Mouse (Mus musculus): ENCODE data around the gene Fbxl7. TPM values are rescaled to one million over a fixed set of nuclear protein-coding genes. Genes with fewer than 3 reads are reported as not detected.
"Not testable (repeated sequence)": the region's sequence is repeated elsewhere in the genome, so short reads cannot be mapped to it uniquely, and the experiment has no call there.

The Fbxl7 gene
- polyA plus RNA-seq, 1 experiment from 2014 or later: 7.5 TPM

DNA sequence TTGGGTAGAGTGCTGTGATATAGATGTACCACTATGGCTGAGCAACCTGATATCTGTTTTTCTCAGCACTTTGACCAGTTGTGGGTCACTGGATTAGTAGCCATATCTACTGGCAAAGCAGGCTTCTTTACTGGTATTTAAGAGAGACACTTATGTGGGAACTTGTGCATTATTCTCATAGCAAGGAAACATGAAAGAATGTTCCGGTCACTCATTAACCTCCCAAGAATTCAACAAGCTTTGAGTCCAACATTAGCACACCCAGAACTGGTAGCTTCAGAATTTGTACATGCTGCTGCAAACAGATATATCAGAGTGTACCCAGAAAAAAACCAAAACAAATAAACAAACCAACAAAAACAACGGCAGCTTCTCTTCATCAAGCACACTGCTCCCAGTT is 120.5 kb downstream of the Fbxl7 start:
- TF ChIP-seq EP300 (IDR thresholded peaks at IDR 0.05) (peak; percentile 91), CTCF (IDR thresholded peaks at IDR 0.05) (no peak)
- Histone ChIP-seq H3K9ac (replicated peaks; ENCODE audit: low read depth) (no peak overlapping the region), H3K36me3 (ENCODE audit: insufficient read depth, low read length) (no peaks in the 10 kb centered on the region), H3K27ac (ENCODE audit: low read length) (no peak overlapping the region), H3K27me3 (replicated peaks; ENCODE audit: insufficient read depth, low read length) (no peaks in the 10 kb centered on the region), H3K4me2 (replicated peaks; ENCODE audit: low read depth, low read length) (no peak overlapping the region), H3K9me3 (ENCODE audit: low read length) (no peaks in the 10 kb centered on the region), H3K4me1 (ENCODE audit: insufficient read depth, low read depth, low read length) (no peaks in the 10 kb centered on the region), H3K4me3 (ENCODE audit: low read depth, low read length) (no peak overlapping the region)
- ATAC-seq: peak; percentile 44
- peak; percentile 35 for DNase-seq (ENCODE audit: low spot score)
- 74% methylated on average over 2 of the region's 2 CpGs for WGBS

DNA sequence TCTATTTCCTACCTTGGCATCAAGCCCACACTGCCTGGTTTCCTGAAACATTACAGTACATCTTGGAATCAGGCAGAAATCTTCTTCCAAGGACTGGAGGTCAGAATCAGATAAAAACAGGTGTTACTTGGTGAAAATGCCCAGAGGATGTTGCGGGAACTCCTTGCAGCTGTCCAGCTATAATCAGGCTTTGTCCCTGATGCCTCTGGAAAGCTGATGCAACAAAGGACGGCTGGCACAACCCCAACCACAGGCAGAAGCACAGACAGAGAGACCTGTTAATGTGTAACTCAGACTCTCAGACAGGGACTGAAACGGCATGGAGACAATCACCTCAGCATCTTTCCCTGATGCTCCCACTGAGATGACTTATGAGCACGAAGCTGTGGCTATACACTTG is 133.7 kb downstream of the Fbxl7 start:
- TF ChIP-seq EP300 (IDR thresholded peaks at IDR 0.05) (no peak), CTCF (IDR thresholded peaks at IDR 0.05) (no peak)
- no peak overlapping the region for H3K4me3 ChIP-seq (ENCODE audit: low read depth, low read length)
- no peaks in the 10 kb centered on the region for H3K9me3 ChIP-seq (ENCODE audit: low read length)
- WGBS: 49% methylated on average over 4 of the region's 4 CpGs
- no peak overlapping the region for H3K27ac ChIP-seq (ENCODE audit: low read length)
- no peaks in the 10 kb centered on the region for H3K27me3 ChIP-seq (replicated peaks; ENCODE audit: insufficient read depth, low read length)
- no peaks in the 10 kb centered on the region for H3K4me1 ChIP-seq (ENCODE audit: insufficient read depth, low read depth, low read length)
- H3K4me2 ChIP-seq (replicated peaks; ENCODE audit: low read depth, low read length): no peak overlapping the region
- ATAC-seq (no peak), DNase-seq (ENCODE audit: low spot score) (no peak)
- no peaks in the 10 kb centered on the region for H3K36me3 ChIP-seq (ENCODE audit: insufficient read depth, low read length)
- H3K9ac ChIP-seq (replicated peaks; ENCODE audit: low read depth): no peak overlapping the region

DNA sequence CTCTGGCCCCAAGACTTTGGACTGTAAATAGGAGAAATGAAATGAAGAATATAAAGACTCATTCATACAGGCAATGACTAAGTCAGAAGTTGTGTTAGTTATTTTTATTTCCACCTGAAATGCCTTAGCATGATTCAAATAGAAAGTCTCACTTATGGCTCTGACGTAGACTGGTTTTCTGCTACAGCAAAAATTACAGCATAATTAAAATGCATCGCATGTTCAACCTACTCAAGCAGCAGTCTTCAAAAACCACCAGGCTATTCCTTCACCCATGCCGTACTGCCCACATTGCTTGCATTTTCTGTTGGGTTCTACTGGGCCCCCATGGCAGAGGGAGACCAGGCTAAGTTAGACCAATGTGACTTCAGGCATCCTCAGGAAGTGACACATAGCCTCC is 146.9 kb downstream of the Fbxl7 start:
- Histone ChIP-seq H3K27ac (ENCODE audit: low read length) (no peak overlapping the region), H3K4me3 (ENCODE audit: low read depth, low read length) (no peak overlapping the region), H3K9ac (replicated peaks; ENCODE audit: low read depth) (no peak overlapping the region), H3K9me3 (ENCODE audit: low read length) (no peaks in the 10 kb centered on the region), H3K4me1 (ENCODE audit: insufficient read depth, low read depth, low read length) (no peaks in the 10 kb centered on the region), H3K27me3 (replicated peaks; ENCODE audit: insufficient read depth, low read length) (no peaks in the 10 kb centered on the region), H3K4me2 (replicated peaks; ENCODE audit: low read depth, low read length) (no peak overlapping the region), H3K36me3 (ENCODE audit: insufficient read depth, low read length) (no peaks in the 10 kb centered on the region)
- 96% methylated on average over 3 of the region's 3 CpGs for WGBS
- ATAC-seq (no peak), DNase-seq (ENCODE audit: low spot score) (no peak)
- TF ChIP-seq EP300 (IDR thresholded peaks at IDR 0.05) (no peak), CTCF (IDR thresholded peaks at IDR 0.05) (no peak)

DNA sequence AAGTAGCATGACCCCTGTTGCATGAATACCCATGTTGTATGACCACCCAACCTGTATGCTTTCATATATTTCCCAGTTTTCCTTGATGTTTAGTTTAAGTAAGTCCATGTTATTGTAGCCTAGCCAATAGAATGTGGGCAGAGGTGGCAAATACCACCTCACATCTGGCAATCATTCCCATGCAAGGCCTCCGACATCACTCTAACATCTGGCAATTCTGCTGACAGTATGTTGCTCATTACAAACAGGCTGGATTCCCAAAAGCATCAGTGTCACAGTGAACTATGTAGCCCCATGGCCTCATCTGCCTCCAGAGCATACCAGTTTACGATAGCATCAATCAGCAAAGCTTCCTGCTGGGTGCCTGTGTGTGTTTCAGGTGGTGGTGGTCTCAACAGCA is 163.0 kb downstream of the Fbxl7 start:
- ATAC-seq: no peak
- no peak for DNase-seq (ENCODE audit: low spot score)

DNA sequence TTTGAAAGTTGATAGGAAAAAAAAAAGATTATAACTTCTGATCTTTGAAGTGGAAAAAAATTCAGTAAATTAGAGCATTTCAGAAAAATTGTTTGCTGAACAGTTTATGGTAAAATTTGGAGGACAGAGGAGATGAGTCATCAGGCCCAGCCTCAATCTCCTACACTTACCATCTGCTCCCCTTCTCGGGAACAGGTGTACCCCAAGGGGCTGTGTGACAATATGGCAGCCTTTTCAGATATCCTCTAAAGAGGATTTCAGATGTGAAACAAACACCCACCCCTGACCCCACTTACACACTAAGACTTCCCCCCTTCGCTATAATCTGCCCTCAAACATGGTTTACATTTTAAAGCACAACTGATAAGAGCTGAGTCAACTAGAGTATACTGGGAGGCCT is 164.6 kb downstream of the Fbxl7 start:
- Histone ChIP-seq H3K4me3 (ENCODE audit: low read depth, low read length) (no peak overlapping the region), H3K4me2 (replicated peaks; ENCODE audit: low read depth, low read length) (no peak overlapping the region), H3K9ac (replicated peaks; ENCODE audit: low read depth) (no peak overlapping the region), H3K9me3 (ENCODE audit: low read length) (no peaks in the 10 kb centered on the region), H3K27ac (ENCODE audit: low read length) (no peak overlapping the region), H3K4me1 (ENCODE audit: insufficient read depth, low read depth, low read length) (no peaks in the 10 kb centered on the region), H3K36me3 (ENCODE audit: insufficient read depth, low read length) (no peaks in the 10 kb centered on the region), H3K27me3 (replicated peaks; ENCODE audit: insufficient read depth, low read length) (no peaks in the 10 kb centered on the region)
- no peak for ATAC-seq
- TF ChIP-seq EP300 (IDR thresholded peaks at IDR 0.05) (no peak), CTCF (IDR thresholded peaks at IDR 0.05) (no peak)
- no peak for DNase-seq (ENCODE audit: low spot score)
- 49% methylated on average over 2 of the region's 2 CpGs for WGBS

More for the DNA sequence above, 163.0 kb downstream of the Fbxl7 start:
- no peak overlapping the region for H3K4me3 ChIP-seq (ENCODE audit: low read depth, low read length)
- WGBS: 78% methylated on average over 2 of the region's 2 CpGs
- H3K9ac ChIP-seq (replicated peaks; ENCODE audit: low read depth): no peak overlapping the region
- H3K4me2 ChIP-seq (replicated peaks; ENCODE audit: low read depth, low read length): no peak overlapping the region
- no peaks in the 10 kb centered on the region for H3K27me3 ChIP-seq (replicated peaks; ENCODE audit: insufficient read depth, low read length)
- no peaks in the 10 kb centered on the region for H3K4me1 ChIP-seq (ENCODE audit: insufficient read depth, low read depth, low read length)
- no peaks in the 10 kb centered on the region for H3K9me3 ChIP-seq (ENCODE audit: low read length)
- no peak overlapping the region for H3K27ac ChIP-seq (ENCODE audit: low read length)
- TF ChIP-seq CTCF (IDR thresholded peaks at IDR 0.05) (no peak), EP300 (IDR thresholded peaks at IDR 0.05) (no peak)
- H3K36me3 ChIP-seq (ENCODE audit: insufficient read depth, low read length): no peaks in the 10 kb centered on the region

DNA sequence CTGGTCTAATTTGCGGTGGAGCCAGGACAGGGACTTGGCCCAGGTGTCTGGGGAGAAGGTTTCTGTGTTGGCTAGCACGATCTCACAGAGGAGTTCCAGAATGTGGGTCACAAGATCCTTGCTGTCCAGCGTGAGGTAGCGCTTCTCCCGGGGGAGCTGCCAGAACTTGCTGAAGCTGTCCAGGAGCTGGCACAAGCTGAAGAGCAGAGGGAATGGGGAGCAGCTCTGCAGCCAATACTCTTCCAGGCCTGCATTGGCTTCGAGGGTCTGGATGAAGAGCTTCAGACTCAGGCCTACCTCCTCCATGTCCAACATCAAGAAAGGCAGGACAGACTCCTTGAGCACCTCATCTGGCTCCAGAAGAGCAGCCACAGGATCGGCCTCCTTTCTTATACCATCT is 166.0 kb downstream of the Fbxl7 start:
- H3K27me3 ChIP-seq (replicated peaks; ENCODE audit: insufficient read depth, low read length); ATAC-seq; H3K4me3 ChIP-seq (ENCODE audit: low read depth, low read length); H3K36me3 ChIP-seq (ENCODE audit: insufficient read depth, low read length); DNase-seq (ENCODE audit: low spot score); H3K27ac ChIP-seq (ENCODE audit: low read length); H3K4me1 ChIP-seq (ENCODE audit: insufficient read depth, low read depth, low read length); H3K4me2 ChIP-seq (replicated peaks; ENCODE audit: low read depth, low read length); H3K9ac ChIP-seq (replicated peaks; ENCODE audit: low read depth); H3K9me3 ChIP-seq (ENCODE audit: low read length): not testable (repeated sequence)
- 97% methylated on average over 4 of the region's 7 CpGs for WGBS

DNA sequence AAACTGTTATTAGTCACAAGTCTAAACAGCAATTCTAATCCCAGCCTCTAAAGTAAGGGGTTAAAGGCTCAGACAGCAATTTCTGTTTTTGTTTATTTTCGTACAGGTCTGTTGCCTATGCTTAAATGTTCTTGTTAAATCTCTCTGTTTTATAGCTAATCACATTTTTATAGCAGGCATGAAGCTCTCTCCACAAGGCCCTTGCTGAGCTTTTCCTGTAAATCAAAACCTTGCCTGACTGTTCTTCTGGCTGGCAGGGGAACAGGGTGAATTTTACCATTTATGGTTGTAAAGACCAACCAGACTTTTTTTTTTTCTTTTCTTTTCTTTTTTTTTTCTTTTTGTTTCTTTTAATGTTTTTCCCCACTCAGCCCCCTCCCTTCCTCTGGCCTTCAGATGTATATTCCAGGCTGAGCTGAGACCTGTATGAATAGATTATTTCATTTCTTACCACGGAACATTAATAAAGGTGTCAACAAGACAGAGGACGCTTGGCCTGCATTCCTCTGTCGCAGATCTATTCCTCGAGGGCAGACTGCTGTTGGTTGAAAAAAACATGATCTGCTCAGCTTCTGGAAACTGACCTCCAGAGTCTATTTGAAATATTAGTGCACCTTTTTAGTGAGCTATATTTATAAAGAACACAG is 176.9 kb downstream of the Fbxl7 start:
- no peak for DNase-seq (ENCODE audit: low spot score)

More for the DNA sequence above, 176.9 kb downstream of the Fbxl7 start:
- Histone ChIP-seq H3K4me1 (ENCODE audit: insufficient read depth, low read depth, low read length) (no peaks in the 10 kb centered on the region), H3K36me3 (ENCODE audit: insufficient read depth, low read length) (no peaks in the 10 kb centered on the region), H3K4me3 (ENCODE audit: low read depth, low read length) (no peak overlapping the region), H3K27ac (ENCODE audit: low read length) (no peak overlapping the region), H3K9me3 (ENCODE audit: low read length) (no peaks in the 10 kb centered on the region), H3K4me2 (replicated peaks; ENCODE audit: low read depth, low read length) (no peak overlapping the region), H3K27me3 (replicated peaks; ENCODE audit: insufficient read depth, low read length) (no peaks in the 10 kb centered on the region), H3K9ac (replicated peaks; ENCODE audit: low read depth) (no peak overlapping the region)
- 40% methylated on average over 5 of the region's 5 CpGs for WGBS
- TF ChIP-seq EP300 (IDR thresholded peaks at IDR 0.05): no peak
- TF ChIP-seq CTCF (IDR thresholded peaks at IDR 0.05): no peak
- ATAC-seq: no peak

All from lung, postnatal 0 days (tissue).